Mouse (Mus musculus): ENCODE measurements at regions not wholly inside any gene's neighbourhood (a gene's known extent, or its start where the extent isn't known, plus 50 kb on each side); places are given as distances from the start of the nearest gene placed in this dataset.

DNA sequence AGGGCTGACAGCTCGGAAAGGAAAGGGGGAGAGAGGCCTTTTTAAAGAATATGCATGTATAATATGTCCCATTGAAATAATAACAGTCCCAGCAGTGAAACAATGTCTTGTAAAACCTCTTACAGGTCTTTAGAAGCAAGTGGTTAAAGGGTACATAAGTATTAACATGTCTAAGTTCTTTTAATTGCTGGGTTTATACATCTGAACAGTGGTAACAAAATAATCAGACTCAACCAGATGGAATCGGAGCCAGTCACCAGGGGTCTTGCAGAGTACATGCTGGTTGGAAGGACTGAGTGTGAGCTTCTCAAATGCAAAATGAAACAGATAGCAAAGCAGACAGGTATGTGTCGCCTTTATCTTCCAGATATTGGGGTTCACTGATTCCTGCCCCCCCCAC, 317.3 kb downstream of the Nsun3 start:
- Histone ChIP-seq H3K4me1 (no peaks in the 10 kb centered on the region), H3K9me3 (no peaks in the 10 kb centered on the region), H3K4me3 (no peak overlapping the region), H3K9ac (no peak overlapping the region), H3K27ac (no peak overlapping the region), H3K27me3 (no peaks in the 10 kb centered on the region), H3K4me2 (no peak overlapping the region), H3K36me3 (no peaks in the 10 kb centered on the region)
- no peak for ATAC-seq (ENCODE audit: insufficient number of reproducible peaks, insufficient read depth, low FRiP score, low TSS enrichment, low read depth)
- WGBS = 63% methylated on average over 3 of the region's 3 CpGs

GRCm38 (mm10) chr16:62468846-62469245, 317.8 kb downstream of the Nsun3 start:
- H3K4me3 ChIP-seq = no peak overlapping the region
- H3K27ac ChIP-seq = no peak overlapping the region
- WGBS = 51% methylated on average over 3 of the region's 3 CpGs
- no peak overlapping the region for H3K9ac ChIP-seq
- ATAC-seq (ENCODE audit: insufficient number of reproducible peaks, insufficient read depth, low FRiP score, low TSS enrichment, low read depth) = no peak
- no peaks in the 10 kb centered on the region for H3K9me3 ChIP-seq
- no peaks in the 10 kb centered on the region for H3K36me3 ChIP-seq
- no peaks in the 10 kb centered on the region for H3K4me1 ChIP-seq
- no peaks in the 10 kb centered on the region for H3K27me3 ChIP-seq
- H3K4me2 ChIP-seq = no peak overlapping the region

GRCm38 (mm10) chr16:62459949-62460551, 326.6 kb downstream of the Nsun3 start:
- H3K4me3 ChIP-seq = no peak overlapping the region
- WGBS = 23% methylated on average over 4 of the region's 4 CpGs
- no peak for ATAC-seq (ENCODE audit: insufficient number of reproducible peaks, insufficient read depth, low FRiP score, low TSS enrichment, low read depth)
- no peaks in the 10 kb centered on the region for H3K9me3 ChIP-seq
- no peaks in the 10 kb centered on the region for H3K36me3 ChIP-seq
- H3K4me1 ChIP-seq = no peaks in the 10 kb centered on the region
- no peak overlapping the region for H3K9ac ChIP-seq
- H3K27me3 ChIP-seq = no peaks in the 10 kb centered on the region
- H3K27ac ChIP-seq = no peak overlapping the region
- H3K4me2 ChIP-seq = no peak overlapping the region

GRCm38 (mm10) chr16:62449735-62450134, 336.9 kb downstream of the Nsun3 start:
- Histone ChIP-seq H3K4me1 (no peaks in the 10 kb centered on the region), H3K9ac (no peak overlapping the region), H3K9me3 (no peaks in the 10 kb centered on the region; the same call in 1 of the 2 replicates), H3K4me2 (no peak overlapping the region), H3K4me3 (no peak overlapping the region), H3K27me3 (no peaks in the 10 kb centered on the region), H3K36me3 (no peaks in the 10 kb centered on the region), H3K27ac (no peak overlapping the region)
- ATAC-seq (ENCODE audit: insufficient number of reproducible peaks, insufficient read depth, low FRiP score, low TSS enrichment, low read depth) = no peak
- WGBS = 88% methylated on average over 3 of the region's 3 CpGs

DNA sequence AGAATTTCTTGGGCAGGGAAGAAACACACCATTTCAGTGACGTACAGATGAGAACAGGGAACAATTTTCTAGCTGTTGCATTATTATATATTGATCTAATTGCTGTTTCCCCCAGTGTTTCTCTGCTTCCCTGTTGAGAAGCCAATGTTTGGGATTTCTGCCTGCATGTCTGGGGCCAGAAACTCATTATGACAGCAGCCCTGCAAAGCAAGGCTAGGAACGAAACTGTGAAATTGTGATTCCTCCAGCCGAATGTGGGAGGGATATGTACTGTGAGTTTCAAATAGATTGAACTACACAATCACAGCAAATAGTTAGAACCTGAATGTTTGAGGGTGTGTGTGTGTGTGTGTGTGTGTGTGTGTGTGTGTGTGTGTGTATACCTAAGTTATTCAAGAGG, 339.2 kb downstream of the Nsun3 start:
- no peak overlapping the region for H3K4me2 ChIP-seq
- no peaks in the 10 kb centered on the region for H3K4me1 ChIP-seq
- ATAC-seq (ENCODE audit: insufficient number of reproducible peaks, insufficient read depth, low FRiP score, low TSS enrichment, low read depth) = no peak
- H3K9ac ChIP-seq = no peak overlapping the region
- no peaks in the 10 kb centered on the region for H3K36me3 ChIP-seq
- H3K9me3 ChIP-seq = no peaks in the 10 kb centered on the region
- no peak overlapping the region for H3K4me3 ChIP-seq
- 71% methylated on average over 3 of the region's 3 CpGs for WGBS
- H3K27ac ChIP-seq = no peak overlapping the region
- no peaks in the 10 kb centered on the region for H3K27me3 ChIP-seq

GRCm38 (mm10) chr16:62441197-62441596, 345.4 kb downstream of the Nsun3 start:
- Histone ChIP-seq H3K27me3 (no peaks in the 10 kb centered on the region), H3K9ac (no peak overlapping the region), H3K27ac (no peak overlapping the region), H3K9me3 (no peaks in the 10 kb centered on the region), H3K4me1 (no peaks in the 10 kb centered on the region), H3K4me2 (no peak overlapping the region), H3K36me3 (no peaks in the 10 kb centered on the region), H3K4me3 (no peak overlapping the region)
- WGBS = 69% methylated on average over 4 of the region's 4 CpGs
- no peak for ATAC-seq (ENCODE audit: insufficient number of reproducible peaks, insufficient read depth, low FRiP score, low TSS enrichment, low read depth)

DNA sequence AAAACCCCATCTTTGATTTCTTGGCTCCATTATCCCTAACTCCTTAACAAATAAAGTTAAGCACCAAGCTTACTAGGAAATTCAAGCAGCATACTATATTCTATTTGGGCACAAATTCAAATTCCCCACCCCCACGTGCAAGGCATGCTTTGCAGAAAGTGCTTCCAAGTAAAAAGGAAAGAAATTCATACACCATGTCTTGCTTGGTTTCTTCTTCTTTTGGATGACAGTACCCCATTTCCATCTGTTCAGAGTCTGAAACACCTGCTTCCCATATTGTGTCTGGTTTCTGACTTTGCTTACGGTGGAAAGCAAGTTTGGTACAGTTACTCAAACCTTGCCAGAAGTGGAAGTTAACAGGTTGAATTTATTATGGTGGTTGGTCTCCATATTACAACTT, 353.5 kb downstream of the Nsun3 start:
- H3K4me1 ChIP-seq = no peaks in the 10 kb centered on the region
- no peak overlapping the region for H3K9ac ChIP-seq
- no peak for ATAC-seq (ENCODE audit: insufficient number of reproducible peaks, insufficient read depth, low FRiP score, low TSS enrichment, low read depth)
- H3K27ac ChIP-seq = no peak overlapping the region
- 54% methylated on average over 2 of the region's 2 CpGs for WGBS
- no peaks in the 10 kb centered on the region for H3K9me3 ChIP-seq
- no peak overlapping the region for H3K4me3 ChIP-seq
- no peak overlapping the region for H3K4me2 ChIP-seq
- H3K27me3 ChIP-seq = no peaks in the 10 kb centered on the region
- H3K36me3 ChIP-seq = no peaks in the 10 kb centered on the region

- no peak for ATAC-seq (ENCODE audit: insufficient number of reproducible peaks, insufficient read depth, low FRiP score, low TSS enrichment, low read depth)
- Histone ChIP-seq H3K9me3 (no peaks in the 10 kb centered on the region), H3K36me3 (no peaks in the 10 kb centered on the region), H3K9ac (no peak overlapping the region), H3K27ac (no peak overlapping the region), H3K4me3 (no peak overlapping the region), H3K4me2 (no peak overlapping the region), H3K27me3 (no peaks in the 10 kb centered on the region), H3K4me1 (no peaks in the 10 kb centered on the region)
- WGBS = 26% methylated on average over 1 of the region's 1 CpGs
These were observed 372.1 kb downstream of the Nsun3 start for GRCm38 (mm10) chr16:62414485-62414884.

- H3K4me3 ChIP-seq = no peak overlapping the region
- no peak overlapping the region for H3K27ac ChIP-seq
- ATAC-seq (ENCODE audit: insufficient number of reproducible peaks, insufficient read depth, low FRiP score, low TSS enrichment, low read depth) = no peak
- 56% methylated on average over 3 of the region's 3 CpGs for WGBS
- H3K9ac ChIP-seq = no peak overlapping the region
- H3K36me3 ChIP-seq = no peaks in the 10 kb centered on the region
- no peaks in the 10 kb centered on the region for H3K4me1 ChIP-seq
- no peak overlapping the region for H3K4me2 ChIP-seq
- no peaks in the 10 kb centered on the region for H3K9me3 ChIP-seq
- no peaks in the 10 kb centered on the region for H3K27me3 ChIP-seq
These were observed 379.0 kb downstream of the Nsun3 start for GRCm38 (mm10) chr16:62407526-62408165.

GRCm38 (mm10) chr16:62406458-62406857, 380.2 kb downstream of the Nsun3 start:
- no peak for ATAC-seq (ENCODE audit: insufficient number of reproducible peaks, insufficient read depth, low FRiP score, low TSS enrichment, low read depth)
- Histone ChIP-seq H3K4me3 (no peak overlapping the region), H3K27ac (no peak overlapping the region), H3K9ac (no peak overlapping the region), H3K27me3 (no peaks in the 10 kb centered on the region), H3K4me2 (no peak overlapping the region), H3K9me3 (no peaks in the 10 kb centered on the region), H3K4me1 (no peaks in the 10 kb centered on the region), H3K36me3 (no peaks in the 10 kb centered on the region)
- WGBS = 80% methylated on average over 2 of the region's 2 CpGs

GRCm38 (mm10) chr16:62357279-62357678, 429.3 kb downstream of the Nsun3 start:
- H3K9me3 ChIP-seq = no peaks in the 10 kb centered on the region
- H3K4me2 ChIP-seq = no peak overlapping the region
- no peak overlapping the region for H3K4me3 ChIP-seq
- H3K9ac ChIP-seq = no peak overlapping the region
- ATAC-seq (ENCODE audit: insufficient number of reproducible peaks, insufficient read depth, low FRiP score, low TSS enrichment, low read depth) = no peak
- no peak overlapping the region for H3K27ac ChIP-seq
- no peaks in the 10 kb centered on the region for H3K27me3 ChIP-seq
- no peaks in the 10 kb centered on the region for H3K36me3 ChIP-seq
- no peaks in the 10 kb centered on the region for H3K4me1 ChIP-seq

DNA sequence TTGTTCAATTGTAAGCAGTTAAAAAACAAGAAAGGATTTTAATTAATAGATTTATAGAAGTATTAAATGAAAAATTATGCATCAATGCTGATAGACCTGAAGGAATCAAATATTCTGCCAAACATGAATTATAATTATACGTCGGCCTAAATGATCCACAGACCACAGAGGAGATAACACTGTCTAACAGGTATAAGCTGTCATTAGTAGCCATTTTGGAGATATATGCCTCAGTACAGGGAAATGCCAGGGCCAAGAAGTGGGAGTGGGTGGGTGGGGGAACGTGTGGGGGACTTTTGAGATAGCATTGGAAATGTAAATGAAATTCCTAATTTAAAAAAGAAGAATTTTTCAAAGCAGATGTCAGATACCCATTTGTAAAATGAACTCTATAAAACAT, 430.3 kb downstream of the Nsun3 start:
- no peak overlapping the region for H3K4me3 ChIP-seq
- no peaks in the 10 kb centered on the region for H3K9me3 ChIP-seq
- no peak for ATAC-seq (ENCODE audit: insufficient number of reproducible peaks, insufficient read depth, low FRiP score, low TSS enrichment, low read depth)
- no peak overlapping the region for H3K4me2 ChIP-seq
- no peak overlapping the region for H3K27ac ChIP-seq
- H3K36me3 ChIP-seq = no peaks in the 10 kb centered on the region
- WGBS = 76% methylated on average over 3 of the region's 3 CpGs
- H3K27me3 ChIP-seq = no peaks in the 10 kb centered on the region
- no peak overlapping the region for H3K9ac ChIP-seq
- H3K4me1 ChIP-seq = no peaks in the 10 kb centered on the region

All from embryonic facial prominence, embryonic 13.5 days (tissue).